Mouse (Mus musculus): ENCODE results near the gene Ces3a. TPM values are rescaled to one million over a fixed set of nuclear protein-coding genes. Genes with fewer than 3 reads are reported as not detected.
"Not testable (repeated sequence)": the region's sequence is repeated elsewhere in the genome, so short reads cannot be mapped to it uniquely, and the experiment has no call there.

The Ces3a gene
- total and polyA plus RNA-seq, 3 experiments: not detected

GRCm38 (mm10) chr8:105083449-105084050 lies 35.1 kb downstream of the Ces3a start, which contains the start of gene Ces3b:
Ces3b (plus strand) TSS chr8:105083753.
- no peaks in the 10 kb centered on the region for H3K79me2 ChIP-seq (ENCODE audit: control insufficient read depth, insufficient read depth, low read length, poor library complexity)
- peaks cover 8 to 9% of the 10 kb centered on the region in 2 experiments; a peak in 3 of 4 replicates for H3K27me3 ChIP-seq (ENCODE audit: control insufficient read depth in 1 of 2, insufficient read depth in 2 of 2, low read length in 2 of 2)
- H3K36me3 ChIP-seq (ENCODE audit: control insufficient read depth in 1 of 2, insufficient read depth in 2 of 2, low read length in 2 of 2): no peaks in the 10 kb centered on the region
- DNase-seq (ENCODE audit: low read depth, low spot score): no peak
- H3K4me1 ChIP-seq (ENCODE audit: control insufficient read depth in 1 of 2, insufficient read depth in 2 of 2, low read length in 2 of 2): no peaks in the 10 kb centered on the region
- no peak for TF ChIP-seq TCF12 (IDR thresholded peaks at IDR 0.05; ENCODE audit: low read depth, low read length)
- no peak for TF ChIP-seq MAFK (IDR thresholded peaks at IDR 0.05; ENCODE audit: borderline replicate concordance, low read depth, low read length)
- no peak for TF ChIP-seq SIN3A (IDR thresholded peaks at IDR 0.05; ENCODE audit: low read length)
- no peak for TF ChIP-seq POLR2AphosphoS2 (IDR thresholded peaks at IDR 0.05; ENCODE audit: low read length)
- TF ChIP-seq SMC3 (IDR thresholded peaks at IDR 0.05; ENCODE audit: low read depth, low read length): no peak
- no peak for TF ChIP-seq E2F4 (IDR thresholded peaks at IDR 0.05; ENCODE audit: borderline replicate concordance, low read depth, low read length)
- no peak within 1 kb of the TSS for H3K9ac ChIP-seq (ENCODE audit: control insufficient read depth, low read depth, low read length, poor library complexity, severe bottlenecking)
- no peak within 1 kb of the TSS for H3K27ac ChIP-seq (ENCODE audit: control insufficient read depth, low read depth, low read length)
- H3K4me3 ChIP-seq (ENCODE audit: control insufficient read depth in 1 of 2, insufficient read depth in 1 of 2, low read depth in 2 of 2, low read length in 2 of 2): no peak within 1 kb of the TSS
- H3K9me3 ChIP-seq (replicated peaks; ENCODE audit: insufficient read depth, low read length): no peaks in the 10 kb centered on the region

- DNase-seq (ENCODE audit: low read depth, low spot score); H3K4me3 ChIP-seq (ENCODE audit: control insufficient read depth in 1 of 2, insufficient read depth in 1 of 2, low read depth in 2 of 2, low read length in 2 of 2): not testable (repeated sequence)
- H3K27me3 ChIP-seq (ENCODE audit: control insufficient read depth in 1 of 2, insufficient read depth in 2 of 2, low read length in 2 of 2): peaks cover 18% of the 10 kb centered on the region in 2 experiments
These were observed 39.8 kb downstream of the Ces3a start for GRCm38 (mm10) chr8:105088166-105088565.

GRCm38 (mm10) chr8:105088581-105088980 lies 40.2 kb downstream of the Ces3a start:
- peaks cover 16 to 18% of the 10 kb centered on the region in 2 experiments for H3K27me3 ChIP-seq (ENCODE audit: control insufficient read depth in 1 of 2, insufficient read depth in 2 of 2, low read length in 2 of 2)
- DNase-seq (ENCODE audit: low read depth, low spot score): no peak
- no peaks in the 10 kb centered on the region for H3K36me3 ChIP-seq (ENCODE audit: control insufficient read depth in 1 of 2, insufficient read depth in 2 of 2, low read length in 2 of 2)
- no peaks in the 10 kb centered on the region for H3K9me3 ChIP-seq (replicated peaks; ENCODE audit: insufficient read depth, low read length)
- TF ChIP-seq GATA1 (IDR thresholded peaks at IDR 0.05; ENCODE audit: low read depth, low read length): no peak
- TF ChIP-seq MYC (IDR thresholded peaks at IDR 0.05; ENCODE audit: low read depth, low read length): no peak
- TF ChIP-seq CHD2 (IDR thresholded peaks at IDR 0.05; ENCODE audit: low read length): no peak
- no peak overlapping the region for H3K9ac ChIP-seq (ENCODE audit: control insufficient read depth, low read depth, low read length, poor library complexity, severe bottlenecking)
- no peaks in the 10 kb centered on the region for H3K4me1 ChIP-seq (ENCODE audit: control insufficient read depth in 1 of 2, insufficient read depth in 2 of 2, low read length in 2 of 2)
- H3K27ac ChIP-seq (ENCODE audit: control insufficient read depth, low read depth, low read length): no peak overlapping the region
- no peaks in the 10 kb centered on the region for H3K79me2 ChIP-seq (ENCODE audit: control insufficient read depth, insufficient read depth, low read length, poor library complexity)
- H3K4me3 ChIP-seq (ENCODE audit: control insufficient read depth in 1 of 2, insufficient read depth in 1 of 2, low read depth in 2 of 2, low read length in 2 of 2): no peak overlapping the region

More at GRCm38 (mm10) chr8:105088166-105088565, 39.8 kb downstream of the Ces3a start:
- not testable (repeated sequence) for H3K4me1 ChIP-seq (ENCODE audit: control insufficient read depth in 1 of 2, insufficient read depth in 2 of 2, low read length in 2 of 2); H3K36me3 ChIP-seq (ENCODE audit: control insufficient read depth in 1 of 2, insufficient read depth in 2 of 2, low read length in 2 of 2); H3K9me3 ChIP-seq (replicated peaks; ENCODE audit: insufficient read depth, low read length); H3K79me2 ChIP-seq (ENCODE audit: control insufficient read depth, insufficient read depth, low read length, poor library complexity); H3K27ac ChIP-seq (ENCODE audit: control insufficient read depth, low read depth, low read length); H3K9ac ChIP-seq (ENCODE audit: control insufficient read depth, low read depth, low read length, poor library complexity, severe bottlenecking)

GRCm38 (mm10) chr8:105093992-105094391 lies 45.6 kb downstream of the Ces3a start:
- H3K4me1 ChIP-seq (ENCODE audit: control insufficient read depth in 1 of 2, insufficient read depth in 2 of 2, low read length in 2 of 2): no peaks in the 10 kb centered on the region
- H3K27ac ChIP-seq (ENCODE audit: control insufficient read depth, low read depth, low read length): no peak overlapping the region
- H3K79me2 ChIP-seq (ENCODE audit: control insufficient read depth, insufficient read depth, low read length, poor library complexity): no peaks in the 10 kb centered on the region
- H3K9me3 ChIP-seq (replicated peaks; ENCODE audit: insufficient read depth, low read length): no peaks in the 10 kb centered on the region
- no peak for TF ChIP-seq ZMIZ1 (IDR thresholded peaks at IDR 0.05; ENCODE audit: low read depth, low read length)
- TF ChIP-seq NELFE (IDR thresholded peaks at IDR 0.05; ENCODE audit: low read depth, low read length): no peak
- TF ChIP-seq SIN3A (IDR thresholded peaks at IDR 0.05; ENCODE audit: low read length): no peak
- no peak for TF ChIP-seq CTCF (IDR thresholded peaks at IDR 0.05 in 2 of 3, conservative IDR thresholded peaks at IDR 0.05 in 1 of 3; ENCODE audit: control insufficient read depth in 1 of 3, insufficient read depth in 1 of 3, low read depth in 2 of 3, low read length in 3 of 3, poor library complexity in 1 of 3, severe bottlenecking in 1 of 3)
- TF ChIP-seq POLR2A (IDR thresholded peaks at IDR 0.05; ENCODE audit: control insufficient read depth in 1 of 2, insufficient read depth in 1 of 2, low read depth in 1 of 2, low read length in 2 of 2, poor library complexity in 1 of 2): no peak
- no peak for TF ChIP-seq USF2 (IDR thresholded peaks at IDR 0.05; ENCODE audit: borderline replicate concordance in 1 of 2, insufficient read depth in 1 of 2, low read depth in 1 of 2, low read length in 2 of 2)
- TF ChIP-seq TBP (IDR thresholded peaks at IDR 0.05; ENCODE audit: low read depth, low read length): no peak
- no peak for TF ChIP-seq TCF12 (IDR thresholded peaks at IDR 0.05; ENCODE audit: low read depth, low read length)
- H3K4me3 ChIP-seq (ENCODE audit: control insufficient read depth in 1 of 2, insufficient read depth in 1 of 2, low read depth in 2 of 2, low read length in 2 of 2): no peak overlapping the region
- no peak for DNase-seq (ENCODE audit: low read depth, low spot score)
- peaks cover 9% of the 10 kb centered on the region in 2 experiments; a peak in 3 of 4 replicates for H3K27me3 ChIP-seq (ENCODE audit: control insufficient read depth in 1 of 2, insufficient read depth in 2 of 2, low read length in 2 of 2)
- H3K36me3 ChIP-seq (ENCODE audit: control insufficient read depth in 1 of 2, insufficient read depth in 2 of 2, low read length in 2 of 2): no peaks in the 10 kb centered on the region
- H3K9ac ChIP-seq (ENCODE audit: control insufficient read depth, low read depth, low read length, poor library complexity, severe bottlenecking): no peak overlapping the region
